Mouse (Mus musculus) midbrain, embryonic 11.5 days (tissue): Measurements from ENCODE around the gene Klc4. TPM values are rescaled to one million over a fixed set of nuclear protein-coding genes. Genes with fewer than 3 reads are reported as not detected.

ENCODE experiments used
- ATAC-seq: fragments of 200-750 bp; cut with Nextera tagmentation; 2 replicates; pipeline ENCODE4 v1.8.0; 2017; ENCODE audit warnings: moderate TSS enrichment, moderate library complexity; ENCODE audit not compliant: low FRiP score
- DNase-seq: peaks from one replicate; pipeline ENCODE4 v3.0.0; 2015; ENCODE audit warnings: low spot score; ENCODE audit errors: missing footprints
- H3K27ac ChIP-seq: fragments of 300-500 bp; sonication (generic); 2 replicates; pipeline ENCODE4 v1.5.1; 2014; ENCODE audit warnings: low read depth, low read length
- H3K27me3 ChIP-seq: fragments of 300-500 bp; sonication (generic); 2 replicates; pipeline ENCODE4 v1.6.1; 2014; ENCODE audit warnings: mild to moderate bottlenecking, low read length, moderate library complexity, mixed read lengths; ENCODE audit not compliant: control insufficient read depth, insufficient read depth
- H3K36me3 ChIP-seq: fragments of 300-500 bp; sonication (generic); 2 replicates; pipeline ENCODE4 v1.6.1; 2014; ENCODE audit warnings: mild to moderate bottlenecking, low read length, moderate library complexity, mixed read lengths; ENCODE audit not compliant: control insufficient read depth, insufficient read depth
- H3K4me1 ChIP-seq: fragments of 300-500 bp; sonication (generic); 2 replicates; pipeline ENCODE4 v1.6.1; 2014; ENCODE audit warnings: low read length; ENCODE audit not compliant: control insufficient read depth, insufficient read depth
- H3K4me2 ChIP-seq: fragments of 300-500 bp; sonication (generic); 2 replicates; pipeline ENCODE4 v1.6.1; 2014; ENCODE audit warnings: mild to moderate bottlenecking, moderate library complexity
- H3K4me3 ChIP-seq: fragments of 300-500 bp; sonication (generic); 2 replicates; pipeline ENCODE4 v1.5.1; 2014; ENCODE audit warnings: low read depth, low read length
- H3K9ac ChIP-seq: fragments of 300-500 bp; sonication (generic); 2 replicates; pipeline ENCODE4 v1.6.1; 2014; ENCODE audit warnings: low read length
- H3K9me3 ChIP-seq: fragments of 300-500 bp; sonication (generic); 2 replicates; pipeline ENCODE4 v1.6.1; 2016; ENCODE audit warnings: low read length; ENCODE audit not compliant: control insufficient read depth
- WGBS: fragments of 180-500 bp; shearing (Covaris S2); extraction: QIAGEN DNeasy Blood & Tissue Kit; methylation state at CpG from one replicate; pipeline ENCODE4 v1.1.7; 2014; 5-methylcytosine and 5-hydroxymethylcytosine counted together
- polyA plus RNA-seq: library from polyadenylated mRNA; unstranded; fragments of >200 nt; fragmentation: Nextera tagmentation; extraction: Ambion mirVana; gene quantifications from 2 replicates; pipeline ENCODE4 v1.2.1, GENCODE M21; 2014

Klc4 gene
- polyA plus RNA-seq, 1 experiment from 2014 or later = 29.8 TPM

DNA sequence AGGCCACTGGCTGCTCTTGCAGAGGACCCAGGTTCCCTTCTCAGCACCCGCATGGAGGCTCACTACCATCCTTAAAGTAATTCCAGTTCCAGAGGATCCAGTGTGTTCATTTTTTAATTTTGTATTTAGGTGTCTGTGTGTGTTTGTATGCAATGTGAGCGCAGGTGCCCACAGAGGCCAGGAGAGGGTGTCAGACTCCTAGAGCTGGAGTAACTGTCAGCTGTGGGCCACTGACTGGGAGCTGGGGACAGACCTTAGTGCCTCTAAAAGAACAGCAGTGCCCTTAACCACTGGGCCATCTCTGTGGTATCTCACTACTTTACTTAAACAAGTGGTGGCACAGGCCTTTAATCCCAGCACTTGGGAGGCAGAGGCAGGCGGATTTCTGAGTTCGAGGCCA is 42.6 kb downstream of the Klc4 start:
- Histone ChIP-seq H3K27me3 (no peaks in the 10 kb centered on the region), H3K36me3 (no peaks in the 10 kb centered on the region), H3K4me2 (no peak overlapping the region), H3K4me3 (no peak overlapping the region), H3K9me3 (no peaks in the 10 kb centered on the region), H3K9ac (no peak overlapping the region), H3K4me1 (peaks cover 10% of the 10 kb centered on the region), H3K27ac (no peak overlapping the region)
- WGBS = over 99% methylated on average over 4 of the region's 4 CpGs
- DNase-seq = no peak
- ATAC-seq = no peak

DNA sequence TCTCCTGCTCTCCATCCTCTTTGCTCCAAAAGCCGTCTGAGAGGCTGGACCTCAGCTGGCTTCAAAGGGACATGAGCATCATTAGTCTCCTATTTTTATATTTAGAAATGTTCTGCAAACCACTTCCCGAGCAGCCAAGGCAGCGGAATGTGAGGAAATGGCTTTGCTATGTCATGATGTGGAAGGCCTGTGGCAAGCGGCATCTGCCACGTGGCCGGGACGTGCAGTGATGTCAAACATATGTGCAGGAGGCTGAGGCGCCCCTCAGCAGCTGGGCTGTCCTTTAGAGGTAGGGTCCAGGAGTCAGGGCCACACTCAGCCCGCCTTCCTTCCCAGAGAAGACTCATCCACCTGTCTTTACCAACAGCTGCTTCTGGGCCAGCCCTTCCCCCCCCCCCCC is 43.6 kb downstream of the Klc4 start:
- Histone ChIP-seq H3K27ac (no peak overlapping the region), H3K4me1 (peaks cover 10% of the 10 kb centered on the region)
- 86% methylated on average over 9 of the region's 9 CpGs for WGBS

GRCm38 (mm10) chr17:46600569-46600968 is 45.3 kb downstream of the Klc4 start:
- H3K9ac ChIP-seq = no peak overlapping the region
- WGBS = 97% methylated on average over 2 of the region's 2 CpGs
- ATAC-seq (no peak), DNase-seq (no peak)
- H3K27me3 ChIP-seq = no peaks in the 10 kb centered on the region
- H3K27ac ChIP-seq = no peak overlapping the region
- no peak overlapping the region for H3K4me3 ChIP-seq
- H3K4me1 ChIP-seq = peaks cover 8% of the 10 kb centered on the region
- no peak overlapping the region for H3K4me2 ChIP-seq
- H3K36me3 ChIP-seq = 0 out of 2 replicates have a peak, but pooled peaks cover 2% of the 10 kb centered on the region
- no peaks in the 10 kb centered on the region for H3K9me3 ChIP-seq

More for the DNA sequence above, 43.6 kb downstream of the Klc4 start:
- Histone ChIP-seq H3K9ac (no peak overlapping the region), H3K4me2 (no peak overlapping the region), H3K9me3 (no peaks in the 10 kb centered on the region), H3K36me3 (0 out of 2 replicates have a peak, but pooled peaks cover 2% of the 10 kb centered on the region), H3K4me3 (no peak overlapping the region), H3K27me3 (no peaks in the 10 kb centered on the region)
- DNase-seq (no peak), ATAC-seq (no peak)

- H3K4me3 ChIP-seq = no peak overlapping the region
Measured at GRCm38 (mm10) chr17:46598963-46599362, 46.9 kb downstream of the Klc4 start.

GRCm38 (mm10) chr17:46597956-46598355 is 47.9 kb downstream of the Klc4 start:
- Histone ChIP-seq H3K27me3 (no peaks in the 10 kb centered on the region), H3K4me2 (no peak overlapping the region), H3K27ac (no peak overlapping the region), H3K4me1 (peaks cover 2% of the 10 kb centered on the region; the same call in 1 of the 2 replicates), H3K9ac (no peak overlapping the region), H3K4me3 (no peak overlapping the region), H3K9me3 (no peaks in the 10 kb centered on the region), H3K36me3 (0 out of 2 replicates have a peak, but pooled peaks cover 2% of the 10 kb centered on the region)
- ATAC-seq (no peak), DNase-seq (no peak)
- 90% methylated on average over 11 of the region's 11 CpGs for WGBS

More at GRCm38 (mm10) chr17:46598963-46599362, 46.9 kb downstream of the Klc4 start:
- no peak overlapping the region for H3K9ac ChIP-seq
- H3K9me3 ChIP-seq = no peaks in the 10 kb centered on the region
- H3K4me2 ChIP-seq = no peak overlapping the region
- H3K27ac ChIP-seq = no peak overlapping the region
- DNase-seq (no peak), ATAC-seq (no peak)
- 83% methylated on average over 4 of the region's 4 CpGs for WGBS
- H3K27me3 ChIP-seq = no peaks in the 10 kb centered on the region
- 0 out of 2 replicates have a peak, but pooled peaks cover 2% of the 10 kb centered on the region for H3K36me3 ChIP-seq
- H3K4me1 ChIP-seq = peaks cover 2% of the 10 kb centered on the region; the same call in 1 of the 2 replicates

- Histone ChIP-seq H3K36me3 (0 out of 2 replicates have a peak, but pooled peaks cover 2% of the 10 kb centered on the region), H3K4me3 (no peak overlapping the region), H3K9ac (no peak overlapping the region), H3K9me3 (no peaks in the 10 kb centered on the region), H3K27ac (no peak overlapping the region), H3K27me3 (no peaks in the 10 kb centered on the region), H3K4me2 (no peak overlapping the region), H3K4me1 (peaks cover 2% of the 10 kb centered on the region; the same call in 1 of the 2 replicates)
- DNase-seq = no peak
- 82% methylated on average over 6 of the region's 6 CpGs for WGBS
- no peak for ATAC-seq
Measured at GRCm38 (mm10) chr17:46595336-46595735, 50.5 kb downstream of the Klc4 start.

- no peaks in the 10 kb centered on the region for H3K27me3 ChIP-seq
- H3K4me2 ChIP-seq = no peak overlapping the region
- H3K36me3 ChIP-seq = peaks cover 7% of the 10 kb centered on the region
- no peak for ATAC-seq
- H3K4me1 ChIP-seq = peaks cover 2% of the 10 kb centered on the region; the same call in 1 of the 2 replicates
- H3K9me3 ChIP-seq = no peaks in the 10 kb centered on the region
- DNase-seq = no peak
- no peak overlapping the region for H3K27ac ChIP-seq
- 48% methylated on average over 9 of the region's 9 CpGs for WGBS
- no peak overlapping the region for H3K4me3 ChIP-seq
- H3K9ac ChIP-seq = no peak overlapping the region
Measured at GRCm38 (mm10) chr17:46594606-46595005, 51.2 kb downstream of the Klc4 start.

DNA sequence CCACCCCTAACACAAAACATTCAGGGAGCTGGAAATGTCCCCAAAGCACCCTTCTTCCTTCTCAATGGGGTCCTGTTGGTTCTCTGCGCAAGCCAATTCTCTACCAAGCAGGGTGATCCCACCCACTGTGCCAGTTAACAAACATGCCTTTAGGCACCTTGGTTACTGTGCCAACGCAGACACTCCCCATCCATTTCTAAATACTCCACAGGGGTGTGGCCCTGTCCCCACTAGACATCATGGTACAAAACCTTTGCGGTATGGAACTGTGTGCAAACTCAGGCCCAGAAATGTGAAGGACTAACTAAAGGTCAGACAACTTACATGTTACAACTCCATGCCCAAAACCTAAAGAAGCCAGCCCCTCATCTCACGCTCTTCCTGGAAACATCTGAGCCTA is 52.7 kb downstream of the Klc4 start:
- ATAC-seq (no peak), DNase-seq (no peak)
- peaks cover 2% of the 10 kb centered on the region; the same call in 1 of the 2 replicates for H3K4me1 ChIP-seq
- WGBS = 95% methylated on average over 4 of the region's 4 CpGs
- no peaks in the 10 kb centered on the region for H3K27me3 ChIP-seq
- no peak overlapping the region for H3K4me2 ChIP-seq
- H3K27ac ChIP-seq = no peak overlapping the region
- no peak overlapping the region for H3K9ac ChIP-seq
- H3K36me3 ChIP-seq = peaks cover 8% of the 10 kb centered on the region
- no peaks in the 10 kb centered on the region for H3K9me3 ChIP-seq
- H3K4me3 ChIP-seq = no peak overlapping the region

- Histone ChIP-seq H3K4me3 (no peak overlapping the region), H3K4me2 (no peak overlapping the region), H3K4me1 (peaks cover 2% of the 10 kb centered on the region; the same call in 1 of the 2 replicates), H3K9me3 (no peaks in the 10 kb centered on the region), H3K36me3 (peaks cover 6% of the 10 kb centered on the region), H3K27me3 (no peaks in the 10 kb centered on the region), H3K9ac (no peak overlapping the region), H3K27ac (no peak overlapping the region)
- DNase-seq = no peak
- no peak for ATAC-seq
- WGBS = 86% methylated on average over 19 of the region's 19 CpGs
Measured at GRCm38 (mm10) chr17:46591406-46591805, 54.4 kb downstream of the Klc4 start.
